8 mouse cellular contexts compared by ENCODE assay signal in the genomic region with DNA sequence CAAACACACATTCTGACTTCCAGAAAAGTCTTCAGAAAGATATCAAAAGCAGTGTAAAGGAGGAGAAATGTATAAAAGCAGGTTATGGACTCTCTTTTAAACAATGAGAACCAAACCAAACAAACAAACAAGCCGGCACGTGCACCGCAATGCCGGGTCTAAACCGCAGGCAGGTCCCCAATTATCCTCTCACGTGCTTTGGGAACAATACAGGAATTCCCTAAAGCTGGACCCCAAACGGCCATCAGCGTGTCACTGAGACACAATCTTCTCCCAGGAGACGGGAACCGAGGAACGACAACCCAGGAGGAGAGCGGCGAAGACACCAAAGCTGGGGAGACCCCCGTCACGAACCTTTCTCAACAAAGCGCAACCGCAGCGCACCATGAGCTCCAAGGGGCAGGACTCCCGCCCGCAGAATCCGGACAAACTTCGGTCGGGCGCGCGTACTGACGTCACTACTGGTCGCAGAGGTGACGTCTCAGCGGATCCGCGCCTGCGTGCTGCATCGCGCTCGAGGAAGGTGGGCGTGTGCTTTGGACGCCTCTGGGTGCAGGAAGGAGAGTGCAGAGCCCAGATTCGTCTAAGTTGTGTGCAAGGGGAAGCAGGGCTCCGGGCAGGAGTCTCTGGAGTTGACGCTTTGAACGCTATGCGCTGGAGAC. TPM values are rescaled to one million over a fixed set of nuclear protein-coding genes. Genes with fewer than 3 reads are reported as not detected.
A peak's percentile ranks its signal among the peaks of the same experiment; 100 is the strongest.
DNase-seq lines count a peak whose midpoint lies in the region; ATAC-seq lines count a peak whose summit lies in the region.

A gene (minus strand): TSS at position 460 of the 662 bp plus-strand sequence.

- H3K4me2 ChIP-seq in hindbrain, embryonic 13.5 days = peak within 1 kb of the TSS; percentile 62

- peak within 1 kb of the TSS; percentile 80 for H3K9ac ChIP-seq in hindbrain, embryonic 13.5 days

- peaks cover 16% of the 10 kb centered on the region for H3K4me1 ChIP-seq in hindbrain, embryonic 13.5 days (replicated peaks)

- peak within 1 kb of the TSS; percentile 76 for H3K4me3 ChIP-seq in hindbrain, embryonic 13.5 days

- peaks cover 10% of the 10 kb centered on the region for H3K36me3 ChIP-seq in hindbrain, embryonic 13.5 days

- peak; percentile 91 for DNase-seq in WW6 (ENCODE audit: low read depth, low spot score)
- peak; percentile 91 to 92 for DNase-seq in cerebellum, postnatal 36 days
- peak; percentile 84 to 88 for DNase-seq in frontal cortex, postnatal 25 days (ENCODE audit: low spot score in 2 of 2)
- peak; percentile 93 for DNase-seq in layer of hippocampus, postnatal 14 days (ENCODE audit: low spot score in 2 of 2)
- DNase-seq in lung, postnatal 10 days = peak; percentile 95
- DNase-seq in ovary, postnatal 14 days (ENCODE audit: low spot score) = peak; percentile 96
- peak; percentile 83 to 86 for DNase-seq in thymus, postnatal 10 days (ENCODE audit: low spot score in 2 of 2)

- peak; percentile 99 for ATAC-seq in hindbrain, embryonic 13.5 days (ENCODE audit: low FRiP score)

- WGBS in hindbrain, embryonic 13.5 days = under 1% methylated on average over 43 of the region's 43 CpGs

- H3K9me3 ChIP-seq in hindbrain, embryonic 13.5 days = no peaks in the 10 kb centered on the region

- 0 out of 2 replicates have a peak, but pooled peaks cover 4% of the 10 kb centered on the region for H3K27me3 ChIP-seq in hindbrain, embryonic 13.5 days

- H3K27ac ChIP-seq in hindbrain, embryonic 13.5 days = peak within 1 kb of the TSS; percentile 80

RNA-seq across cellular contexts. Expression of the gene that starts here (rescaled TPM):
- polyA plus RNA-seq in hindbrain, embryonic 13.5 days (2015; fragmentation: Nextera tagmentation; extraction: Ambion mirVana) = 20.6 and 26.1 TPM in 2 replicates
- total RNA-seq in layer of hippocampus, postnatal 14 days (2021) = 1 to 10 TPM; 8.9 to 9.6 TPM

Comparison
In these comparisons a context has a peak if more than half of its experiments do, and no peak if none do; other contexts are left out.
1. Peak in every context shown above with its lines: DNase-seq, ATAC-seq, H3K4me3 ChIP-seq and H3K27ac ChIP-seq.